Mouse (Mus musculus) intestine, postnatal 0 days (tissue): ENCODE data around the gene Alyref. TPM values are rescaled to one million over a fixed set of nuclear protein-coding genes. Genes with fewer than 3 reads are reported as not detected.

Source experiments
- ATAC-seq: fragments of 200-750 bp; cut with Nextera tagmentation; 2 replicates; pipeline ENCODE4 v1.8.0; 2017; ENCODE audit warnings: mild to moderate bottlenecking, moderate TSS enrichment, moderate library complexity
- H3K27ac ChIP-seq: fragments of 300-500 bp; sonication (generic); 2 replicates; pipeline ENCODE4 v1.5.1; 2014; ENCODE audit warnings: mild to moderate bottlenecking, low read depth, low read length, moderate library complexity
- H3K27me3 ChIP-seq: fragments of 300-500 bp; sonication (generic); replicated peaks from 2 replicates; pipeline ENCODE4 v1.6.1; 2014; ENCODE audit warnings: low read length, mixed read lengths; ENCODE audit not compliant: control insufficient read depth, insufficient read depth
- H3K36me3 ChIP-seq: fragments of 300-500 bp; sonication (generic); 2 replicates; pipeline ENCODE4 v1.6.1; 2014; ENCODE audit warnings: mild to moderate bottlenecking, moderate library complexity; ENCODE audit not compliant: control insufficient read depth, insufficient read depth
- H3K4me1 ChIP-seq: fragments of 300-500 bp; sonication (generic); replicated peaks from 2 replicates; pipeline ENCODE4 v1.6.1; 2014; ENCODE audit warnings: antibody characterized with exemption, low read length, mixed read lengths; ENCODE audit not compliant: control insufficient read depth, insufficient read depth
- H3K4me2 ChIP-seq: fragments of 300-500 bp; sonication (generic); replicated peaks from 2 replicates; pipeline ENCODE4 v1.6.1; 2014; ENCODE audit warnings: low read depth, mild to moderate bottlenecking, moderate library complexity
- H3K4me3 ChIP-seq: fragments of 300-500 bp; sonication (generic); 2 replicates; pipeline ENCODE4 v1.5.1; 2014; ENCODE audit warnings: low read depth, low read length
- H3K9ac ChIP-seq: fragments of 300-500 bp; sonication (generic); 2 replicates; pipeline ENCODE4 v1.6.1; 2014; ENCODE audit warnings: mild to moderate bottlenecking, low read depth, low read length
- H3K9me3 ChIP-seq: fragments of 300-500 bp; sonication (generic); 2 replicates; pipeline ENCODE4 v1.6.1; 2016; ENCODE audit warnings: mixed run types; ENCODE audit not compliant: control insufficient read depth
- CTCF ChIP-seq: sonication (generic); IDR thresholded peaks from 2 replicates; pipeline ENCODE4 v1.5.1; 2016; ENCODE audit warnings: low read depth, mild to moderate bottlenecking, control low read depth, antibody characterized with exemption, moderate library complexity
- WGBS: fragments of 180-500 bp; shearing (Covaris S2); extraction: QIAGEN DNeasy Blood & Tissue Kit; methylation state at CpG from one replicate; pipeline ENCODE4 v1.1.7; 2014; 5-methylcytosine and 5-hydroxymethylcytosine counted together
- polyA plus RNA-seq: library from polyadenylated mRNA; unstranded; fragments of >200 nt; fragmentation: Nextera tagmentation; extraction: Ambion mirVana; gene quantifications from 2 replicates; pipeline ENCODE4 v1.2.1, GENCODE M21; 2015

Gene Alyref
- polyA plus RNA-seq, 1 experiment from 2014 or later = 226 TPM

DNA sequence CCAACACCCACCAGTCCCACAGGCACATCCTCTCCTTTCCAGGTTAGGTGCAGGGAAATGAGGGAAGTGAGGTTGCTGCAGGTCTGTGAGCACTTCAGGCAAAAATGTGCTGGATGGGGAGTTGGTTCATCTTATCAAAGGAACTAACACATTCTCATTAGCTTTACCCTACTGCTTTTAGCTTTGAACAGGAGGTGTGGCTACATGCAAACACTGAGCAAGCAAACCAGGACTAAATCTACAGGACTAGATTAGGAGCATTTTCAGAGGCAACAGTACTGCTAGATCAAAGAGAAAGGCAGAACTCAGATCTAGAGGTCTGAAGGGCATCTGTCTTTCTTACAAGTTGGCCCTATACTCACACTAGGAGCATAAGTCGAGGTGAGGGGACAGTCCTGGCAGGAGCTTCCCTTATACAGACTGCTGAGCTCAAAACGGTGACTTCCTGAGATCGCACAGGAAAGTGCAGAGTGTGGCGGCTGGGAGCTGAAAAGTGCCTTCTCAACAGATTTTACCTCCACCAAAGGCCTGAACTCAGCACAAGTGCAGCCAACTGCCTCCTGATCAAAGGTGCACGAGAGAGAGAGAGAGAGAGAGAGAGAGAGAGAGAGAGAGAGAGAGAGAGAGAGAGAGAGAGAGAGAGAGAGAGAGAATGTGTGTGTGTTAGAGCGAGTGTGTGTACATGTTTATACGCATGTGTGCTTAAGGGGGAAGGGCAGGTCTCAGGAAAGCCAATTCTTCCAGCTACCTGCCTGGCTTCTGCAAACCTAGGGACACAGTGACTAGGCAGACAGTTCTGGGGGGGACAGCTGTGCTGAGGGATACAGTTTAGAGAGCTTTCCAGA, 32.9 kb upstream of the Alyref start:
- Histone ChIP-seq H3K27ac (peak overlapping the region; percentile 91), H3K4me1 (peaks cover 9% of the 10 kb centered on the region), H3K27me3 (no peaks in the 10 kb centered on the region), H3K9ac (peak overlapping the region; percentile 80), H3K36me3 (peaks cover 21% of the 10 kb centered on the region), H3K4me2 (peak overlapping the region; percentile 88), H3K9me3 (no peaks in the 10 kb centered on the region), H3K4me3 (peak overlapping the region; percentile 63)
- TF ChIP-seq CTCF = no peak
- WGBS = 19% methylated on average over 7 of the region's 7 CpGs
- no peak for ATAC-seq

- H3K4me3 ChIP-seq = 0 out of 2 replicates have a peak overlapping the region, but pooled peaks have one; percentile 15
- 36% methylated on average over 5 of the region's 5 CpGs for WGBS
- H3K9me3 ChIP-seq = no peaks in the 10 kb centered on the region
- no peaks in the 10 kb centered on the region for H3K27me3 ChIP-seq
- H3K36me3 ChIP-seq = peaks cover 21% of the 10 kb centered on the region
- H3K4me2 ChIP-seq = peak overlapping the region; percentile 88
- H3K4me1 ChIP-seq = peaks cover 9% of the 10 kb centered on the region
- peak; percentile 13 for ATAC-seq
- H3K27ac ChIP-seq = peak overlapping the region; percentile 91
- peak overlapping the region; percentile 32 for H3K9ac ChIP-seq
- TF ChIP-seq CTCF = no peak
These were observed 32.3 kb upstream of the Alyref start for GRCm38 (mm10) chr11:120630401-120630871.

DNA sequence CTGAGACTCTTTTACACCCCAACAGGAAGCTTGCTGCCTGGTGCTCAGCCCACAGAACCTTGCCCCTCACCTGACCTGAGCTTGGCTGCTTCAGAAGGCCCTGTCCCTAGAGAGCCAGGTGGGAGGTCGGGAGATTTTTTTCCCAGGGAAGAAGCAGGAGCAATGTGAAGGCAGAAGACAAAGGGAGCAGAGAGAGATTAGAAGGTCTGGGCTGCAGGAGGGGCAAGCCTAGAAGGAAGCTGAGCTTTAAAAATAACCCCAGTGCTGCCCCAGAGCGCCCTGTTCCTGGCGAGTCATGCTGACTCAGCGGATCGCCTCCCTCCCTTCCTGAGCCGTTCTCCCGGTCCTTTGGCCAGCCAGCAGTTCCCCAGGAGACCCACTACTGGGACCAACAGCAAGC, 31.7 kb upstream of the Alyref start:
- ATAC-seq = 0 out of 2 replicates have a peak, but pooled peaks have one; percentile 19
- Histone ChIP-seq H3K9ac (peak overlapping the region; percentile 32), H3K4me2 (peak overlapping the region; percentile 88), H3K4me1 (peaks cover 9% of the 10 kb centered on the region), H3K27me3 (no peaks in the 10 kb centered on the region), H3K9me3 (no peaks in the 10 kb centered on the region), H3K4me3 (peak overlapping the region; percentile 15; the same call in 1 of the 2 replicates), H3K27ac (peak overlapping the region; percentile 91), H3K36me3 (peaks cover 21% of the 10 kb centered on the region)
- no peak for TF ChIP-seq CTCF
- 23% methylated on average over 7 of the region's 7 CpGs for WGBS

DNA sequence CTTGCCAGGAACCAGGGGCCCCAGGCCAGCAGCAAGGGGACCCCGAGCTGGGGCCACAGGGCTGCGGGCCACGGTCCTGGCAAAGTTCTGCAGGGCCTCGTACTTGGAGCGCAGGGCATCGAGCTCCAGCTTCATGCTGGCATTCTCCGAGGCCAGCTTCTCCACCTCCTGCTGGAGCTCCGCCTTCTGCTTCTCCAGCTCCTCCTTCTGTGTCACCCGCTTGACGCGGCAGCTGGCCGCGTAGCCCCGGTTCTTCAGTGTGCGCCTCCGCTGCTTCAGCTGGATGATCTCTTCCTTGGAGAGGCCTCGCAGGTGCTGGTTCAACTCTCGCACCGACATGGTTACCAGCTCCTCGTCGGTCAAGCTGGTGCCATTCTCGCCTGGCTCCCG, 31.2 kb upstream of the Alyref start:
- ATAC-seq = no peak
- H3K27me3 ChIP-seq = no peaks in the 10 kb centered on the region
- WGBS = 58% methylated on average over 23 of the region's 23 CpGs
- peak overlapping the region; percentile 32; the same call in 1 of the 2 replicates for H3K9ac ChIP-seq
- peaks cover 9% of the 10 kb centered on the region for H3K4me1 ChIP-seq
- H3K9me3 ChIP-seq = no peaks in the 10 kb centered on the region
- peak overlapping the region; percentile 15; the same call in 1 of the 2 replicates for H3K4me3 ChIP-seq
- no peak for TF ChIP-seq CTCF
- H3K36me3 ChIP-seq = peaks cover 21% of the 10 kb centered on the region
- peak overlapping the region; percentile 88 for H3K4me2 ChIP-seq
- H3K27ac ChIP-seq = peak overlapping the region; percentile 91

DNA sequence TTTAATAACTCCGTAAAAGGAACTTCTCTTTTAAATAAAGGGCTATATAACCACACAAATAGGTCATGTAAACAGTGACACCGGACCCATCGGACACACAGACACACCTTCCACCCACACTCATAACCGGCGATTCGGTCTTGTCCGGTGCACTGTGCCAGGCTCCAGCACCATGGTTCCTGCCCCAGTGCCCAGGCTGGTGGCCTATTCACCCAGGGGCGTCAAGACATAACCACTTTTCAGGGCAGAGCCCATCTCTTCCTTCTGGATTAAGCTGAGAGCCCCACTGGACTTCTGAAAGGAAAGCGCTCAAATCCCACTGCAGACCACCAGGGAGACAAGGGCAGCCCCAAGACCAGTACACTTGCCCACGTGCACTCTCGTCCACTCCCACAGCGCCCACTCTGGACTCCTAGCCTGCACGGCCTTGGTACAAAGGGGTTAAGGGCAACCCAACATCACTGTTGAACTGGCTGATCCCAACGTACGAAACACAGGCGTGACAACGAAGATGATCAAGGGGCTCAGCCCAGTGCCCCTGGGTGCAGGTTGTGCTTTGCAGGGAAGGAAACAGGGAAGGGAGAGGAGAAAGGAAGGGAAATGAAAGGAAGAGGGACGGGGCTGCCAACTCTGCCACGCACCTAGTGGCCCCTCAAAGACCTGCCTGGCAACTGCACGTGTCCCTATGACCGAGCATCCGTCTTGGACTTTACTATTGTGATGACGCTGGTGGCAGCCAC, 30.6 kb upstream of the Alyref start:
- H3K9ac ChIP-seq = no peak overlapping the region
- no peak overlapping the region; the same call in 1 of the 2 replicates for H3K4me3 ChIP-seq
- peak overlapping the region; percentile 91 for H3K27ac ChIP-seq
- peaks cover 7% of the 10 kb centered on the region for H3K4me1 ChIP-seq
- no peaks in the 10 kb centered on the region for H3K27me3 ChIP-seq
- H3K9me3 ChIP-seq = no peaks in the 10 kb centered on the region
- H3K36me3 ChIP-seq = peaks cover 21% of the 10 kb centered on the region
- WGBS = 88% methylated on average over 23 of the region's 23 CpGs
- no peak for TF ChIP-seq CTCF
- ATAC-seq = no peak
- H3K4me2 ChIP-seq = peak overlapping the region; percentile 88
